Comparison of ENCODE assay signal across 17 mouse cellular contexts in the genomic region with DNA sequence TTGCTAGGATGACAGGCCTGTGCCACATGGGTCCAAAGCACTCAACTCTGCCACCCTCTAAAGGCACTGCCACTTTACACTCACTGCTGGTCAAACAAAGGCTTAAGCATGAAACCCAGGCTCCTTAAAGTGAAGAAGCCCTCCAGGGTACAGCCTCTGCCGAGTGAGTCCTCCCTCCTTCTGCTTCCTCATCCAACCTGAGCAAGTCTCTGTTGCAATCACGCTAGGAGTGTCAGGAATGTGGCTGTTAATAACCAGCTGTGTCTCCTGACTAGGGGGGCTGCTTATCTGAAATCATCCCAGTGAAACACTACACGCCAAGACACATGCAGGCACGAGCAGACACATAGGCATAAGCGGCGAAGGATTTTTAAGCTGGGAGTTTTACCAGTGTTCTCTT.
DNase-seq lines count a peak whose midpoint lies in the region; ATAC-seq and TF ChIP-seq lines count a peak whose summit lies in the region.
"Had no signal": no experiment of that assay in that cellular context is flagged by ENCODE, and none has a peak within 500 bp of the region (broad histone marks: within the 10 kb centered on the region; RNA-seq: fewer than 3 reads in every experiment).

No protein-coding gene starts in this region.

- WGBS in heart, embryonic 11.5 days (ENCODE audit: insufficient replicate concordance) = 29% methylated on average over 6 of the region's 6 CpGs
- 32% methylated on average over 6 of the region's 6 CpGs for WGBS in intestine, embryonic 14.5 days
- WGBS in intestine, embryonic 16.5 days = 41% methylated on average over 6 of the region's 6 CpGs
- WGBS in limb, embryonic 14.5 days = 56% methylated on average over 6 of the region's 6 CpGs

- peaks cover 18% of the 10 kb centered on the region for H3K4me1 ChIP-seq in heart, embryonic 11.5 days (ENCODE audit: control insufficient read depth, insufficient read depth, low read length)
- peaks cover 7% of the 10 kb centered on the region for H3K4me1 ChIP-seq in intestine, embryonic 14.5 days (replicated peaks; ENCODE audit: control insufficient read depth, insufficient read depth, low read length)
- H3K4me1 ChIP-seq in intestine, embryonic 16.5 days (ENCODE audit: control insufficient read depth, insufficient read depth, low read length) = peaks cover 1% of the 10 kb centered on the region; the same call in 1 of the 2 replicates
- H3K4me1 ChIP-seq in limb, embryonic 14.5 days (ENCODE audit: control insufficient read depth, insufficient read depth, low read length) = peaks cover 4% of the 10 kb centered on the region

- no peak for TF ChIP-seq POLR2A in limb, embryonic 14.5 days (IDR thresholded peaks at IDR 0.05; ENCODE audit: borderline replicate concordance, extremely low read depth, insufficient read depth, insufficient read length)

- H3K9me3 ChIP-seq in heart, embryonic 11.5 days (replicated peaks; ENCODE audit: control insufficient read depth, low read length) = no peaks in the 10 kb centered on the region
- H3K9me3 ChIP-seq in intestine, embryonic 14.5 days (ENCODE audit: control insufficient read depth, low read length) = 0 out of 2 replicates have a peak, but pooled peaks cover 3% of the 10 kb centered on the region
- no peaks in the 10 kb centered on the region for H3K9me3 ChIP-seq in intestine, embryonic 16.5 days (ENCODE audit: control insufficient read depth, low read length)
- no peaks in the 10 kb centered on the region for H3K9me3 ChIP-seq in limb, embryonic 14.5 days (ENCODE audit: control insufficient read depth, low read length)
- H3K9me3 ChIP-seq: kidney, embryonic 15.5 days; liver, embryonic 13.5 days had no signal

- no peaks in the 10 kb centered on the region for H3K36me3 ChIP-seq in heart, embryonic 11.5 days (ENCODE audit: control insufficient read depth, insufficient read depth, low read length)
- no peaks in the 10 kb centered on the region for H3K36me3 ChIP-seq in intestine, embryonic 14.5 days (ENCODE audit: control insufficient read depth, insufficient read depth, low read length)
- H3K36me3 ChIP-seq in intestine, embryonic 16.5 days (ENCODE audit: control insufficient read depth, insufficient read depth, low read length) = no peaks in the 10 kb centered on the region
- H3K36me3 ChIP-seq in limb, embryonic 14.5 days (ENCODE audit: control insufficient read depth, insufficient read depth, low read length) = no peaks in the 10 kb centered on the region
- H3K36me3 ChIP-seq: kidney, embryonic 15.5 days; liver, embryonic 13.5 days had no signal

- H3K9ac ChIP-seq in heart, embryonic 11.5 days (ENCODE audit: low read depth, low read length) = 0 out of 2 replicates have a peak overlapping the region, but pooled peaks have one; percentile 6
- no peak overlapping the region for H3K9ac ChIP-seq in intestine, embryonic 14.5 days (ENCODE audit: low read length)
- no peak overlapping the region for H3K9ac ChIP-seq in intestine, embryonic 16.5 days (ENCODE audit: low read depth, low read length)
- H3K9ac ChIP-seq in limb, embryonic 14.5 days (ENCODE audit: low read depth, low read length, severe bottlenecking) = no peak overlapping the region
- H3K9ac ChIP-seq: kidney, embryonic 15.5 days; liver, embryonic 13.5 days had no signal

- no peak overlapping the region for H3K4me3 ChIP-seq in heart, embryonic 11.5 days (ENCODE audit: low read depth, low read length)
- no peak overlapping the region for H3K4me3 ChIP-seq in intestine, embryonic 14.5 days (ENCODE audit: low read depth, low read length)
- no peak overlapping the region for H3K4me3 ChIP-seq in intestine, embryonic 16.5 days (ENCODE audit: low read length)
- no peak overlapping the region for H3K4me3 ChIP-seq in limb, embryonic 14.5 days (replicated peaks; ENCODE audit: low read length)
- H3K4me3 ChIP-seq: kidney, embryonic 15.5 days; liver, embryonic 13.5 days had no signal

- ATAC-seq in heart, embryonic 11.5 days (replicated peaks; ENCODE audit: insufficient number of reproducible peaks, low FRiP score, low TSS enrichment) = no peak
- ATAC-seq in intestine, embryonic 14.5 days (replicated peaks; ENCODE audit: low FRiP score, low TSS enrichment, low read depth) = 0 out of 2 replicates have a peak, but pooled peaks have one; percentile 19
- no peak; the same call in 1 of the 2 replicates for ATAC-seq in intestine, embryonic 16.5 days
- ATAC-seq in limb, embryonic 14.5 days (ENCODE audit: low FRiP score, low read depth) = no peak
- no peak for ATAC-seq in erythroid progenitor cell, adult 5-6 weeks (replicated peaks; ENCODE audit: low FRiP score, poor library complexity, severe bottlenecking)

- H3K27me3 ChIP-seq in heart, embryonic 11.5 days (ENCODE audit: control insufficient read depth, insufficient read depth, low read length) = no peaks in the 10 kb centered on the region
- H3K27me3 ChIP-seq in intestine, embryonic 14.5 days (replicated peaks; ENCODE audit: control insufficient read depth, insufficient read depth, low read length) = no peaks in the 10 kb centered on the region
- no peaks in the 10 kb centered on the region for H3K27me3 ChIP-seq in intestine, embryonic 16.5 days (replicated peaks; ENCODE audit: control insufficient read depth, insufficient read depth, low read length)
- no peaks in the 10 kb centered on the region; the same call in 1 of the 2 replicates for H3K27me3 ChIP-seq in limb, embryonic 14.5 days (ENCODE audit: control insufficient read depth, insufficient read depth, low read length)
- H3K27me3 ChIP-seq: kidney, embryonic 15.5 days; liver, embryonic 13.5 days had no signal

- no peak for DNase-seq in heart, adult 9 months (ENCODE audit: low spot score in 2 of 2)
- no peak for DNase-seq in intestine, embryonic 14.5 days (ENCODE audit: low spot score)
- peak; percentile 53 for DNase-seq in limb, embryonic 14.5 days (ENCODE audit: low spot score)
- DNase-seq in lung, postnatal 36 days = peak; percentile 65
- no peak for DNase-seq in layer of hippocampus, adult 11-12 months (ENCODE audit: low spot score)
- DNase-seq: adrenal gland, postnatal 10 days; cerebellum, adult 11 months; cerebellum, postnatal 25 days; gastrocnemius, postnatal 10 days; layer of hippocampus, postnatal 36 days; liver, embryonic 13.5 days; midbrain, embryonic 14.5 days; retina, postnatal 1 day had no signal

- H3K4me2 ChIP-seq in heart, embryonic 11.5 days = no peak overlapping the region
- H3K4me2 ChIP-seq in intestine, embryonic 14.5 days (ENCODE audit: low read length) = no peak overlapping the region
- H3K4me2 ChIP-seq in intestine, embryonic 16.5 days (ENCODE audit: low read depth, low read length) = no peak overlapping the region
- H3K4me2 ChIP-seq in limb, embryonic 14.5 days (replicated peaks; ENCODE audit: low read depth, low read length, severe bottlenecking) = no peak overlapping the region
- H3K4me2 ChIP-seq: kidney, embryonic 15.5 days; liver, embryonic 13.5 days had no signal

- no peak overlapping the region for H3K27ac ChIP-seq in heart, embryonic 11.5 days (ENCODE audit: low read depth, low read length)
- H3K27ac ChIP-seq in intestine, embryonic 14.5 days (ENCODE audit: low read depth) = no peak overlapping the region
- H3K27ac ChIP-seq in intestine, embryonic 16.5 days (ENCODE audit: low read length) = no peak overlapping the region
- H3K27ac ChIP-seq in limb, embryonic 14.5 days (replicated peaks; ENCODE audit: low read depth, low read length) = no peak overlapping the region
- H3K27ac ChIP-seq: kidney, embryonic 15.5 days; liver, embryonic 13.5 days had no signal

Comparison
In these comparisons a context has a peak if more than half of its experiments do, and no peak if none do; other contexts are left out.
1. DNase-seq: peak in limb, embryonic 14.5 days (single experiment) and lung, postnatal 36 days (single experiment); none in heart, adult 9 months (0 of 2), intestine, embryonic 14.5 days (single experiment) and layer of hippocampus, adult 11-12 months (single experiment).